12 mouse cellular contexts compared by ENCODE assay signal in the genomic region with DNA sequence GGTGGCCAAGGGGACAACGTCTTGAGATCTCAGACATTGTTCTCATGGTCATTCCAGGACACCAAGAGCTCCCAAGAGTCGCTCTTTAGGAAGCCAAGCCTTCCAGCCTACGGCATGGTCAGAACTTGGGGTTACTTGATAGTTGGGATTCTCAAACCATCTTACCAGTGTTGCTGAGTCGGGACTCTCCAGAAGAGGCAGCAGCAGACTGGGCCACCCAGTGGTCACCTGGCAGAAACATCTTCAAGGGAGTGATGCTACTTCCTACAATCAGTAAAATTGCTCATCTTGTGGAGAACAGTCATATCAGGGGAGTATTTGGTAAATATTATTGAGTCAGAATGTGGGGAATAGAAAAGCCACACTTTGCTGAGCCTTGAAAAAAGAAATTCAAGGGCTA.
DNase-seq lines count a peak whose midpoint lies in the region; ATAC-seq and TF ChIP-seq lines count a peak whose summit lies in the region.
"Had no signal": no experiment of that assay in that cellular context is flagged by ENCODE, and none has a peak within 500 bp of the region (broad histone marks: within the 10 kb centered on the region; RNA-seq: fewer than 3 reads in every experiment).

No protein-coding gene starts in this region.

- H3K4me1 ChIP-seq in heart, postnatal 0 days (ENCODE audit: control insufficient read depth, insufficient read depth) = no peaks in the 10 kb centered on the region
- H3K4me1 ChIP-seq in heart, embryonic 11.5 days (ENCODE audit: control insufficient read depth, insufficient read depth, low read length) = no peaks in the 10 kb centered on the region
- H3K4me1 ChIP-seq in cerebellum, adult 2 months (ENCODE audit: control insufficient read depth, insufficient read depth, low read length) = no peaks in the 10 kb centered on the region
- H3K4me1 ChIP-seq: embryonic facial prominence, embryonic 13.5 days; heart, embryonic 10.5 days had no signal

- no peak overlapping the region for H3K9ac ChIP-seq in heart, postnatal 0 days (replicated peaks; ENCODE audit: low read depth, low read length)
- no peak overlapping the region for H3K9ac ChIP-seq in heart, embryonic 11.5 days (ENCODE audit: low read depth, low read length)
- H3K9ac ChIP-seq: embryonic facial prominence, embryonic 13.5 days had no signal

- no peak for DNase-seq in heart, postnatal 0 days (ENCODE audit: low spot score)
- DNase-seq in ovary, postnatal 36 days (ENCODE audit: low spot score) = peak; percentile 30
- no peak for DNase-seq in ovary, postnatal 10 days (ENCODE audit: low spot score)
- DNase-seq in cerebellum, adult 2 months = peak; percentile 59 to 62
- peak; percentile 68 for DNase-seq in retina, embryonic 14.5 days (ENCODE audit: low spot score)
- no peak for DNase-seq in gastrocnemius, adult 18-20 months (ENCODE audit: low spot score)

- 61% methylated on average over 4 of the region's 4 CpGs for WGBS in heart, postnatal 0 days
- WGBS in heart, embryonic 11.5 days (ENCODE audit: insufficient replicate concordance) = 62% methylated on average over 4 of the region's 4 CpGs
- WGBS in cerebellum, adult 2 months = 57% methylated on average over 4 of the region's 4 CpGs

- TF ChIP-seq CTCF in heart, postnatal 0 days (IDR thresholded peaks at IDR 0.05; ENCODE audit: low read depth) = peak; percentile 37
- TF ChIP-seq CTCF in cerebellum, adult 2 months (IDR thresholded peaks at IDR 0.05; ENCODE audit: borderline replicate concordance, insufficient read depth, low read depth, low read length) = peak; percentile 77

- H3K4me2 ChIP-seq in heart, postnatal 0 days (ENCODE audit: low read depth, low read length) = no peak overlapping the region
- no peak overlapping the region for H3K4me2 ChIP-seq in heart, embryonic 11.5 days
- H3K4me2 ChIP-seq: embryonic facial prominence, embryonic 13.5 days; midbrain, embryonic 11.5 days had no signal

- TF ChIP-seq POLR2A in cerebellum, adult 2 months (IDR thresholded peaks at IDR 0.05; ENCODE audit: borderline replicate concordance, insufficient read depth, low read length) = no peak

- H3K27ac ChIP-seq in heart, postnatal 0 days (ENCODE audit: low read depth) = no peak overlapping the region
- H3K27ac ChIP-seq in heart, embryonic 11.5 days (ENCODE audit: low read depth, low read length) = no peak overlapping the region
- no peak overlapping the region for H3K27ac ChIP-seq in cerebellum, adult 2 months (ENCODE audit: insufficient read depth, low read length)
- H3K27ac ChIP-seq: embryonic facial prominence, embryonic 13.5 days; heart, embryonic 10.5 days had no signal

- H3K36me3 ChIP-seq in heart, postnatal 0 days (replicated peaks; ENCODE audit: control insufficient read depth, insufficient read depth, low read length) = no peaks in the 10 kb centered on the region
- H3K36me3 ChIP-seq in heart, embryonic 11.5 days (ENCODE audit: control insufficient read depth, insufficient read depth, low read length) = no peaks in the 10 kb centered on the region
- H3K36me3 ChIP-seq: embryonic facial prominence, embryonic 13.5 days; G1E; heart, embryonic 10.5 days had no signal

- no peak for TF ChIP-seq EP300 in heart, postnatal 0 days (IDR thresholded peaks at IDR 0.05; ENCODE audit: low read depth)

- no peak for ATAC-seq in heart, postnatal 0 days (ENCODE audit: insufficient read depth, low read depth)
- ATAC-seq in heart, embryonic 11.5 days (replicated peaks; ENCODE audit: insufficient number of reproducible peaks, low FRiP score, low TSS enrichment) = no peak
- ATAC-seq in erythroblast, adult 5-6 weeks (replicated peaks; ENCODE audit: low FRiP score, poor library complexity, severe bottlenecking) = no peak

- no peaks in the 10 kb centered on the region for H3K9me3 ChIP-seq in heart, postnatal 0 days (replicated peaks; ENCODE audit: control insufficient read depth, low read length)
- no peaks in the 10 kb centered on the region for H3K9me3 ChIP-seq in heart, embryonic 11.5 days (replicated peaks; ENCODE audit: control insufficient read depth, low read length)
- H3K9me3 ChIP-seq: embryonic facial prominence, embryonic 13.5 days; G1E; heart, embryonic 10.5 days had no signal

- no peaks in the 10 kb centered on the region for H3K27me3 ChIP-seq in heart, postnatal 0 days (ENCODE audit: control insufficient read depth, insufficient read depth, low read length)
- H3K27me3 ChIP-seq in heart, embryonic 11.5 days (ENCODE audit: control insufficient read depth, insufficient read depth, low read length) = no peaks in the 10 kb centered on the region
- no peaks in the 10 kb centered on the region for H3K27me3 ChIP-seq in cerebellum, adult 2 months (ENCODE audit: control insufficient read depth, insufficient read depth, low read length)
- H3K27me3 ChIP-seq: embryonic facial prominence, embryonic 13.5 days had no signal

- no peak overlapping the region for H3K4me3 ChIP-seq in heart, postnatal 0 days (ENCODE audit: low read depth, low read length)
- no peak overlapping the region for H3K4me3 ChIP-seq in heart, embryonic 11.5 days (ENCODE audit: low read depth, low read length)
- H3K4me3 ChIP-seq in cerebellum, adult 2 months (replicated peaks; ENCODE audit: insufficient read depth, low read depth, low read length) = no peak overlapping the region
- H3K4me3 ChIP-seq: embryonic facial prominence, embryonic 13.5 days; heart, embryonic 10.5 days had no signal

Comparison
In these comparisons a context has a peak if more than half of its experiments do, and no peak if none do; other contexts are left out.
1. DNase-seq: peak in ovary, postnatal 36 days (single experiment), cerebellum, adult 2 months (2 of 2) and retina, embryonic 14.5 days (single experiment); none in heart, postnatal 0 days (single experiment), ovary, postnatal 10 days (single experiment) and gastrocnemius, adult 18-20 months (single experiment).